Mouse (Mus musculus) cerebellum, adult 2 months (tissue): Measurements from ENCODE around the gene Trp63. TPM values are rescaled to one million over a fixed set of nuclear protein-coding genes. Genes with fewer than 3 reads are reported as not detected.

Source experiments
- DNase-seq, 2 experiments: peaks; one replicate each; pipeline ENCODE4 v3.0.0; 2021
- H3K27ac ChIP-seq: fragments of 200-500 bp; 2 replicates; pipeline ENCODE4 v1.5.1; 2012; ENCODE audit warnings: low read length, control low read depth, inconsistent platforms; ENCODE audit not compliant: insufficient read depth
- H3K27me3 ChIP-seq: fragments of 200-500 bp; 2 replicates; pipeline ENCODE4 v1.6.1; 2012; ENCODE audit warnings: inconsistent platforms, mild to moderate bottlenecking, low read length, moderate library complexity; ENCODE audit not compliant: control insufficient read depth, insufficient read depth
- H3K4me1 ChIP-seq: fragments of 200-500 bp; 2 replicates; pipeline ENCODE4 v1.6.1; 2011; ENCODE audit warnings: low read length; ENCODE audit not compliant: control insufficient read depth, insufficient read depth
- H3K4me3 ChIP-seq: fragments of 200-500 bp; replicated peaks from 2 replicates; pipeline ENCODE3; 2011; ENCODE audit warnings: mild to moderate bottlenecking, low read depth, low read length, control low read depth; ENCODE audit not compliant: insufficient read depth
- CTCF ChIP-seq: fragments of 200-500 bp; IDR thresholded peaks from 2 replicates; pipeline ENCODE4 v1.5.1; 2011; ENCODE audit warnings: low read depth, mild to moderate bottlenecking, control low read depth, low read length, moderate library complexity, borderline replicate concordance; ENCODE audit not compliant: insufficient read depth
- POLR2A ChIP-seq: fragments of 200-500 bp; IDR thresholded peaks from 2 replicates; pipeline ENCODE4 v1.6.1; 2011; ENCODE audit warnings: low read length, control low read depth, borderline replicate concordance; ENCODE audit not compliant: insufficient read depth
- WGBS: fragments of 180-500 bp; shearing (Covaris S2); methylation state at CpG from one replicate; pipeline ENCODE4 v1.1.7; 2018; 5-methylcytosine and 5-hydroxymethylcytosine counted together
- polyA plus RNA-seq: library from polyadenylated mRNA; depleted of rRNA; stranded (reverse); fragments of >200 nt; gene quantifications from 2 replicates; pipeline ENCODE4 v1.2.3, GENCODE M21; 2012

Gene Trp63
- polyA plus RNA-seq, 1 experiment: 0.82 TPM

GRCm38 (mm10) chr16:25899657-25900056, 216.1 kb downstream of the Trp63 start:
- DNase-seq: no peak
- Histone ChIP-seq H3K4me1 (no peaks in the 10 kb centered on the region), H3K27ac (no peak overlapping the region), H3K4me3 (no peak overlapping the region), H3K27me3 (no peaks in the 10 kb centered on the region)
- 51% methylated on average over 2 of the region's 2 CpGs for WGBS
- TF ChIP-seq CTCF (no peak), POLR2A (no peak)

GRCm38 (mm10) chr16:25900389-25900908, 216.9 kb downstream of the Trp63 start:
- TF ChIP-seq POLR2A (no peak), CTCF (no peak)
- Histone ChIP-seq H3K27ac (no peak overlapping the region), H3K4me3 (no peak overlapping the region), H3K27me3 (no peaks in the 10 kb centered on the region), H3K4me1 (no peaks in the 10 kb centered on the region)
- DNase-seq: no peak
- WGBS: 22% methylated on average over 3 of the region's 3 CpGs

GRCm38 (mm10) chr16:25912185-25912584, 228.6 kb downstream of the Trp63 start:
- DNase-seq: no peak
- 85% methylated on average over 1 of the region's 1 CpGs for WGBS
- Histone ChIP-seq H3K4me3 (no peak overlapping the region), H3K4me1 (no peaks in the 10 kb centered on the region), H3K27ac (no peak overlapping the region), H3K27me3 (no peaks in the 10 kb centered on the region)
- no peak for TF ChIP-seq POLR2A
- no peak for TF ChIP-seq CTCF

GRCm38 (mm10) chr16:25934181-25934580, 250.6 kb downstream of the Trp63 start:
- Histone ChIP-seq H3K27me3 (no peaks in the 10 kb centered on the region), H3K27ac (no peak overlapping the region), H3K4me1 (no peaks in the 10 kb centered on the region), H3K4me3 (no peak overlapping the region)
- WGBS: 84% methylated on average over 2 of the region's 2 CpGs
- TF ChIP-seq POLR2A (no peak), CTCF (no peak)
- DNase-seq: no peak
